ENCODE assay signal across 9 mouse cellular contexts in genomic region chr11:117709308-117709707, GRCm38 (mm10). TPM values are rescaled to one million over a fixed set of nuclear protein-coding genes. Genes with fewer than 3 reads are reported as not detected.
DNase-seq lines count a peak whose midpoint lies in the region; ATAC-seq and TF ChIP-seq lines count a peak whose summit lies in the region.
"Had no signal": no experiment of that assay in that cellular context is flagged by ENCODE, and none has a peak within 500 bp of the region (broad histone marks: within the 10 kb centered on the region; RNA-seq: fewer than 3 reads in every experiment).

No protein-coding gene starts in this region.

- H3K4me3 ChIP-seq in cerebellum, adult 2 months (replicated peaks; ENCODE audit: insufficient read depth, low read depth, low read length), result no peak overlapping the region
- H3K4me3 ChIP-seq in lung, embryonic 14.5 days (ENCODE audit: low read depth, low read length), result no peak overlapping the region
- no peak overlapping the region for H3K4me3 ChIP-seq in lung, adult 2 months (replicated peaks; ENCODE audit: extremely low read depth, low read depth, low read length)
- H3K4me3 ChIP-seq in heart, postnatal 0 days (ENCODE audit: low read depth, low read length), result no peak overlapping the region
- H3K4me3 ChIP-seq: stomach, embryonic 15.5 days had no signal

- TF ChIP-seq EP300 in heart, postnatal 0 days (IDR thresholded peaks at IDR 0.05; ENCODE audit: low read depth), result no peak

- WGBS in cerebellum, adult 2 months, result 24% methylated on average over 4 of the region's 4 CpGs
- WGBS in lung, embryonic 14.5 days, result 50% methylated on average over 4 of the region's 4 CpGs
- 46% methylated on average over 4 of the region's 4 CpGs for WGBS in lung, adult 2 months
- WGBS in heart, postnatal 0 days, result 60% methylated on average over 4 of the region's 4 CpGs

- peaks cover 7% of the 10 kb centered on the region for H3K36me3 ChIP-seq in lung, embryonic 14.5 days (ENCODE audit: insufficient read depth)
- H3K36me3 ChIP-seq in heart, postnatal 0 days (replicated peaks; ENCODE audit: control insufficient read depth, insufficient read depth, low read length), result peaks cover 5% of the 10 kb centered on the region

- H3K9me3 ChIP-seq in lung, embryonic 14.5 days (ENCODE audit: low read depth, low read length), result no peaks in the 10 kb centered on the region
- H3K9me3 ChIP-seq in heart, postnatal 0 days (replicated peaks; ENCODE audit: control insufficient read depth, low read length), result 0 out of 2 replicates have a peak, but pooled peaks cover 3% of the 10 kb centered on the region
- H3K9me3 ChIP-seq: stomach, embryonic 15.5 days had no signal

- no peak overlapping the region for H3K27ac ChIP-seq in cerebellum, adult 2 months (ENCODE audit: insufficient read depth, low read length)
- no peak overlapping the region for H3K27ac ChIP-seq in lung, embryonic 14.5 days (ENCODE audit: low read depth)
- no peak overlapping the region for H3K27ac ChIP-seq in heart, postnatal 0 days (ENCODE audit: low read depth)
- H3K27ac ChIP-seq: stomach, embryonic 15.5 days had no signal

- TF ChIP-seq POLR2A in cerebellum, adult 2 months (IDR thresholded peaks at IDR 0.05; ENCODE audit: borderline replicate concordance, insufficient read depth, low read length), result no peak
- TF ChIP-seq POLR2A in lung, adult 2 months (IDR thresholded peaks at IDR 0.05; ENCODE audit: borderline replicate concordance, extremely low read depth, low read depth, low read length), result no peak

- DNase-seq in cerebellum, adult 2 months, result peak; percentile 39 to 46
- no peak for DNase-seq in cerebellum, adult 9-11 months
- peak; percentile 92 for DNase-seq in lung, embryonic 14.5 days
- DNase-seq in lung, adult 2 months, result no peak
- peak; percentile 14 for DNase-seq in brain, embryonic 18.5 days (ENCODE audit: low read depth, low spot score)
- DNase-seq in heart, postnatal 0 days (ENCODE audit: low spot score), result peak; percentile 77
- DNase-seq in lung, postnatal 36 days, result peak; percentile 86
- DNase-seq in thymus, postnatal 14 days, result peak; percentile 73

- peaks cover 6% of the 10 kb centered on the region for H3K4me1 ChIP-seq in cerebellum, adult 2 months (ENCODE audit: control insufficient read depth, insufficient read depth, low read length)
- H3K4me1 ChIP-seq in lung, embryonic 14.5 days (ENCODE audit: insufficient read depth), result no peaks in the 10 kb centered on the region
- peaks cover 4% of the 10 kb centered on the region; the same call in 1 of the 2 replicates for H3K4me1 ChIP-seq in lung, adult 2 months (ENCODE audit: control insufficient read depth, insufficient read depth, low read length)
- H3K4me1 ChIP-seq in heart, postnatal 0 days (ENCODE audit: control insufficient read depth, insufficient read depth), result peaks cover 22% of the 10 kb centered on the region
- H3K4me1 ChIP-seq: stomach, embryonic 15.5 days had no signal

- H3K9ac ChIP-seq in lung, embryonic 14.5 days, result no peak overlapping the region
- H3K9ac ChIP-seq in heart, postnatal 0 days (replicated peaks; ENCODE audit: low read depth, low read length), result no peak overlapping the region
- H3K9ac ChIP-seq: stomach, embryonic 15.5 days had no signal

- no peak overlapping the region for H3K4me2 ChIP-seq in lung, embryonic 14.5 days
- H3K4me2 ChIP-seq in heart, postnatal 0 days (ENCODE audit: low read depth, low read length), result no peak overlapping the region
- H3K4me2 ChIP-seq: stomach, embryonic 15.5 days had no signal

- no peak for ATAC-seq in lung, embryonic 14.5 days (ENCODE audit: insufficient read depth)
- no peak for ATAC-seq in heart, postnatal 0 days (ENCODE audit: insufficient read depth, low read depth)

- H3K27me3 ChIP-seq in cerebellum, adult 2 months (ENCODE audit: control insufficient read depth, insufficient read depth, low read length), result no peaks in the 10 kb centered on the region
- no peaks in the 10 kb centered on the region for H3K27me3 ChIP-seq in lung, embryonic 14.5 days (ENCODE audit: insufficient read depth, low read length)
- no peaks in the 10 kb centered on the region for H3K27me3 ChIP-seq in heart, postnatal 0 days (ENCODE audit: control insufficient read depth, insufficient read depth, low read length)
- H3K27me3 ChIP-seq: stomach, embryonic 15.5 days had no signal

- TF ChIP-seq CTCF in cerebellum, adult 2 months (IDR thresholded peaks at IDR 0.05; ENCODE audit: borderline replicate concordance, insufficient read depth, low read depth, low read length), result peak; percentile 26; the same call in 1 of the 2 replicates
- TF ChIP-seq CTCF in lung, embryonic 14.5 days (IDR thresholded peaks at IDR 0.05; ENCODE audit: low read depth), result peak; percentile 62
- no peak for TF ChIP-seq CTCF in lung, adult 2 months (IDR thresholded peaks at IDR 0.05; ENCODE audit: insufficient read depth, low read length)
- TF ChIP-seq CTCF in heart, postnatal 0 days (IDR thresholded peaks at IDR 0.05; ENCODE audit: low read depth), result peak; percentile 66

RNA-seq across cellular contexts. Expression of gene Tnrc6c, which starts 55.2 kb away (rescaled TPM):
- 43.8 and 52.1 TPM in 2 replicates for polyA plus RNA-seq in cerebellum, adult 2 months (2012; rRNA removed)
- polyA plus RNA-seq in lung, embryonic 14.5 days (2014; fragmentation: Nextera tagmentation; extraction: Ambion mirVana), result 10.9 and 11.6 TPM in 2 replicates
- 21.3 and 22.4 TPM in 2 replicates for polyA plus RNA-seq in lung, adult 2 months (2012; rRNA removed)
- total RNA-seq in heart, postnatal 0 days (2014; rRNA removed; ENCODE audit: low replicate concordance), result 24.2 and 24.4 TPM in 2 replicates
- 6.2 and 6.8 TPM in 2 replicates for polyA plus RNA-seq in heart, postnatal 0 days (2015; fragmentation: Nextera tagmentation; extraction: Ambion mirVana)

Comparison
In these comparisons a context has a peak if more than half of its experiments do, and no peak if none do; other contexts are left out.
1. DNase-seq: peak in cerebellum, adult 2 months (2 of 2), lung, embryonic 14.5 days (single experiment), brain, embryonic 18.5 days (single experiment), heart, postnatal 0 days (single experiment), lung, postnatal 36 days (single experiment) and thymus, postnatal 14 days (single experiment); none in cerebellum, adult 9-11 months (single experiment) and lung, adult 2 months (single experiment).